Mouse (Mus musculus) kidney, postnatal 0 days (tissue): ENCODE results near the gene Pdcd6. TPM values are rescaled to one million over a fixed set of nuclear protein-coding genes. Genes with fewer than 3 reads are reported as not detected.

Experiments
- ATAC-seq: fragments of 200-750 bp; cut with Nextera tagmentation; replicated peaks from 2 replicates; pipeline ENCODE4 v1.8.0; 2017; ENCODE audit warnings: low read depth, moderate number of reproducible peaks, moderate TSS enrichment, moderate library complexity; ENCODE audit not compliant: low FRiP score
- DNase-seq: peaks from one replicate; pipeline ENCODE4 v3.0.0-alpha.2; 2016; ENCODE audit warnings: low spot score
- H3K27ac ChIP-seq: fragments of 300-500 bp; sonication (generic); 2 replicates; pipeline ENCODE4 v1.5.1; 2014; ENCODE audit warnings: mild to moderate bottlenecking
- H3K27me3 ChIP-seq: fragments of 300-500 bp; sonication (generic); 2 replicates; pipeline ENCODE4 v1.6.1; 2014; ENCODE audit warnings: low read length, mixed read lengths; ENCODE audit not compliant: insufficient read depth
- H3K36me3 ChIP-seq: fragments of 300-500 bp; sonication (generic); 2 replicates; pipeline ENCODE4 v1.6.1; 2014; ENCODE audit warnings: low read length, mixed read lengths; ENCODE audit not compliant: insufficient read depth
- H3K4me1 ChIP-seq: fragments of 300-500 bp; sonication (generic); replicated peaks from 2 replicates; pipeline ENCODE4 v1.6.1; 2014; ENCODE audit warnings: antibody characterized with exemption, low read length, mixed read lengths; ENCODE audit not compliant: insufficient read depth
- H3K4me2 ChIP-seq: fragments of 300-500 bp; sonication (generic); 2 replicates; pipeline ENCODE4 v1.6.1; 2014; ENCODE audit warnings: mild to moderate bottlenecking, low read length, moderate library complexity, mixed read lengths
- H3K4me3 ChIP-seq: fragments of 300-500 bp; sonication (generic); replicated peaks from 2 replicates; pipeline ENCODE4 v1.5.1; 2014; ENCODE audit warnings: low read depth, low read length
- H3K9ac ChIP-seq: fragments of 300-500 bp; sonication (generic); 2 replicates; pipeline ENCODE4 v1.6.1; 2014; ENCODE audit warnings: low read depth, low read length
- H3K9me3 ChIP-seq: fragments of 300-500 bp; sonication (generic); replicated peaks from 2 replicates; pipeline ENCODE4 v1.6.1; 2016; ENCODE audit warnings: low read length, inconsistent platforms, mixed read lengths
- CTCF ChIP-seq: IDR thresholded peaks from 2 replicates; pipeline ENCODE4 v1.5.1; 2016; ENCODE audit warnings: antibody characterized with exemption, low read depth, mild to moderate bottlenecking, moderate library complexity
- WGBS: fragments of 180-500 bp; shearing (Covaris S2); extraction: QIAGEN DNeasy Blood & Tissue Kit; methylation state at CpG from one replicate; pipeline ENCODE4 v1.1.7; 2014; 5-methylcytosine and 5-hydroxymethylcytosine counted together
- polyA plus RNA-seq: library from polyadenylated mRNA; unstranded; fragments of >200 nt; fragmentation: Nextera tagmentation; extraction: Ambion mirVana; gene quantifications from 2 replicates; pipeline ENCODE4 v1.2.1, GENCODE M21; 2015

Pdcd6 gene
- polyA plus RNA-seq, 1 experiment from 2014 or later = 183 TPM

DNA sequence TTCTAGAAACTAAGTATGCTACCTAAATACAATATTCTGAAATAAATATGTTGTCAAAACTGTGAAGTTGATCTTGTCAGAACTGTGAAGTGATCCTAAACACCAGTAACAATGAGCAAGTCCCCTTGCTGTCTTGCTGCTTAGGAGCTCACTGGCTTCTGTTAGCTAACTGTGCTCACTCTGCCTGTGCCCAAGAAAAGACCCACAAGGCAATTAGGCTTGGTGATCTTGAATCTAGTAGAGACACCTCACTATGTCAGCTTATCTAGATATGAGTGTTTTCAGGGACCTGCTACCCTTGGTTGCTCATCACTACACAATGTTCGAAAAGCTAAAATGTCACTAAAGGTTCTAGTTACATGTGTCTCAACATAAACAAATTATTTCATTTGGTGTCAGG lies 11.6 kb downstream of the Pdcd6 start:
- Histone ChIP-seq H3K4me1 (no peaks in the 10 kb centered on the region), H3K36me3 (peaks cover 49% of the 10 kb centered on the region), H3K27ac (no peak overlapping the region), H3K4me3 (no peak overlapping the region), H3K4me2 (no peak overlapping the region), H3K27me3 (no peaks in the 10 kb centered on the region), H3K9ac (no peak overlapping the region), H3K9me3 (no peaks in the 10 kb centered on the region)
- no peak for TF ChIP-seq CTCF
- DNase-seq (no peak), ATAC-seq (no peak)
- WGBS = 89% methylated on average over 1 of the region's 1 CpGs

- H3K9me3 ChIP-seq = no peaks in the 10 kb centered on the region
- no peak for DNase-seq
- no peak overlapping the region for H3K4me3 ChIP-seq
- peaks cover 45% of the 10 kb centered on the region for H3K36me3 ChIP-seq
- H3K27ac ChIP-seq = no peak overlapping the region
- H3K4me1 ChIP-seq = no peaks in the 10 kb centered on the region
- no peak for TF ChIP-seq CTCF
- no peak for ATAC-seq
- no peak overlapping the region for H3K4me2 ChIP-seq
- WGBS = 90% methylated on average over 6 of the region's 6 CpGs
- no peak overlapping the region for H3K9ac ChIP-seq
- H3K27me3 ChIP-seq = no peaks in the 10 kb centered on the region
Measured at GRCm38 (mm10) chr13:74305380-74305779, 12.0 kb downstream of the Pdcd6 start.

DNA sequence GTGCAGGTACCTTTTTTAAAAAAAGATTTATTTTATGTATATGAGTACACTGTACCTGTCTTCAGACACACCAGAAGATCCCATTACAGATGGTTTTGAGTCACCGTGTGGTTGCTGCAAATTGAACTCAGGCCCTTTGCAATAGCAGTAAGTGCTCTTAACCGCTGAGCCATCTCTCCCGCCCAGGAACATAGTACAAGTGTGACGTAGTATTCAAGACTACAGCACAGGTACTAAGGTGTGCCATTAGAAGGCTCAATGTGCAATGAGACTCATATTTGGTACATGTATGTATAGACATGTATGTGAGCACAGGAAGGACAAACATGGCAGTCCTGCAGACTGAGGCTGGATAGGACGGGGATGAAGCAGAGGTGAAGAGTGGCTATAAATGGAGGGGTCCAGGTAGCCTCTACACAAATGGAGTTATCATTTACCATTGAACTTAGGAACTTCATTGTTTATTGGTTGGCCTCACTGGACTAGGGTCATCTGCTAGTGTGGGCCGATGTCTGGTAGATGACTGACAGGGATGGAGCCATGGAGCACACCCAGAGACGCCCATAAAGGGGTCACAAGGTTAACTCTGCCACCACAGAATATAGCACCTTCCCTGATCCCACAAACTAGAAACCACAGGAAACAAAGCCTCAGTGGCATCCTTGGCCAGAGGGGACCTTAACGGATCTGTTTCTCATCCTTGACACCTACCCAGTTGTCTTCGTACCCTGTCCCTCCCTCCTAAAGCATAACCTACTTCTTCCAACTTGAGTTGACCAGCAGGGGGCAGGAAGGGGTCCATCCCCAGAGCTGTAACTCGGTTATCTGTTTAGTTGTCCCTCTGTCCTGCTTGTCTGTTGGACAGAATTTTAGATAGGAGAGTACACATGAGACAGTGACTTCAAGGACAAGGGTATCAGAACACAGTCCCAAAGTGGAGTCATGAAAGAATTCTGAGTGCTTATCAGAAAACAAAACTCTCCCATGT lies 15.0 kb downstream of the Pdcd6 start:
- H3K9ac ChIP-seq = no peak overlapping the region
- H3K27ac ChIP-seq = no peak overlapping the region
- no peaks in the 10 kb centered on the region for H3K27me3 ChIP-seq
- ATAC-seq = no peak
- H3K4me3 ChIP-seq = no peak overlapping the region
- H3K36me3 ChIP-seq = peaks cover 36% of the 10 kb centered on the region
- DNase-seq = no peak
- H3K9me3 ChIP-seq = no peaks in the 10 kb centered on the region
- H3K4me1 ChIP-seq = no peaks in the 10 kb centered on the region
- no peak overlapping the region for H3K4me2 ChIP-seq
- TF ChIP-seq CTCF = peak; percentile 49; the same call in 1 of the 2 replicates
- 82% methylated on average over 10 of the region's 10 CpGs for WGBS

- H3K27me3 ChIP-seq = no peaks in the 10 kb centered on the region
- no peak for TF ChIP-seq CTCF
- H3K4me1 ChIP-seq = no peaks in the 10 kb centered on the region
- H3K9ac ChIP-seq = no peak overlapping the region
- no peak overlapping the region for H3K4me2 ChIP-seq
- H3K9me3 ChIP-seq = no peaks in the 10 kb centered on the region
- DNase-seq (no peak), ATAC-seq (0 out of 2 replicates have a peak, but pooled peaks have one; percentile 40)
- peaks cover 34% of the 10 kb centered on the region for H3K36me3 ChIP-seq
- no peak overlapping the region for H3K27ac ChIP-seq
- 67% methylated on average over 6 of the region's 6 CpGs for WGBS
- H3K4me3 ChIP-seq = no peak overlapping the region
Measured at GRCm38 (mm10) chr13:74301607-74301984, 15.8 kb downstream of the Pdcd6 start.

DNA sequence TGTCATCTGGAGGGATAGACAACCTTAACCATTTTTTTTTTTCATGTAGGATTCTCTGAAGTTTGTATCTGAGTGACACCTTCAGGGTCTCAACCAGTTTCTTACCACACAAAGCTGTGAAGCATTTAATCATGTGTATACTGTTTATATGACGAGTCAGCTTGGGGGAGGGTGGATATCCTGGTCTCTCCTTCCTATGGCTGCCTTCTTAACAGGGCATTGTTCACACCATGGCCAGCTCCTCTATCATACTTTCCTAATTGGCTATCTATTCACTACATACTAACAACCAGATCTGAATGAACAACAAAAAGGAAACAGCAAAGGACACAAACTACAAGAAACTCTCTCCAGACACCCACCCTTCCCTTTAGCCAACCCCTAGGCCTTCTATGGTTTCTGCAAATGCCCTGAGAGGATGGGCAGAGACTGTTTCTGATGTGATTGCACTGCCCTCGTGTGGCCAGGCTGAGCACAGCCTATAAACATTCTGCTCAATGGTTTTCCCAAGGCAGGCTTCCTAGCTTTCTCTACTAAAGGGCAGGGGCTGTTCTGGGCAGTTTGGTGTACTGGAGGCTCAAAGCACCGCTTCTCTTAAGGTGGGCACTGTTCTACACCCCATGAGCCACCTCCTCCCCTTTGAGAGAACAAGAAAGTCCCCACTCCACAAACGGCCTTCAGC lies 16.3 kb downstream of the Pdcd6 start:
- H3K4me1 ChIP-seq = no peaks in the 10 kb centered on the region
- no peaks in the 10 kb centered on the region for H3K9me3 ChIP-seq
- peak; percentile 73 for ATAC-seq
- peak; percentile 97 for TF ChIP-seq CTCF
- peaks cover 29% of the 10 kb centered on the region for H3K36me3 ChIP-seq
- no peak overlapping the region for H3K27ac ChIP-seq
- no peaks in the 10 kb centered on the region for H3K27me3 ChIP-seq
- no peak overlapping the region for H3K9ac ChIP-seq
- H3K4me2 ChIP-seq = no peak overlapping the region
- no peak overlapping the region for H3K4me3 ChIP-seq
- WGBS = 42% methylated on average over 4 of the region's 4 CpGs
- DNase-seq = peak; percentile 87

DNA sequence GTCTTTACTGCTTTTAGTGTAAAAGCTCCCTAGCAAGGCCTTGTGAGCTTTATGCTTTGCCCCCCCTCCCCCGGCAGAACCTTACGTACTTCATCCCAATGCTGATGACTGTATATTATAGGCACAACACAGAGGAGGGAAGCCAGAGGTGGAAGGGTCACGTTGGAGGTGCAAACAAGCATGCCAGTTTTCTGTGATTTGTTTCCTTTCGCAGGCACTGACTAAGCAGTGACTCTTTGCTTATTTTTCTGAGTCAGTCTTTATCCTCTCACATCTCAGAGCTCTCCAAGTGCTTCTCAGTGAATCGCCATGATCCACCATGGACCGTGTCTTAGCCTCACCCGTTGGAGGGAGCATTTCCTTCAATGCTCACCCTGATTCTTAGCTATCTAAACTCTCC lies 21.0 kb downstream of the Pdcd6 start:
- H3K4me1 ChIP-seq = no peaks in the 10 kb centered on the region
- ATAC-seq (no peak), DNase-seq (no peak)
- H3K36me3 ChIP-seq = no peaks in the 10 kb centered on the region
- H3K27me3 ChIP-seq = no peaks in the 10 kb centered on the region
- no peak overlapping the region for H3K27ac ChIP-seq
- 69% methylated on average over 7 of the region's 7 CpGs for WGBS
- TF ChIP-seq CTCF = no peak
- H3K4me2 ChIP-seq = no peak overlapping the region
- H3K4me3 ChIP-seq = no peak overlapping the region
- no peaks in the 10 kb centered on the region for H3K9me3 ChIP-seq
- no peak overlapping the region for H3K9ac ChIP-seq
